ENCODE assay signal across 8 mouse cellular contexts in the genomic region with DNA sequence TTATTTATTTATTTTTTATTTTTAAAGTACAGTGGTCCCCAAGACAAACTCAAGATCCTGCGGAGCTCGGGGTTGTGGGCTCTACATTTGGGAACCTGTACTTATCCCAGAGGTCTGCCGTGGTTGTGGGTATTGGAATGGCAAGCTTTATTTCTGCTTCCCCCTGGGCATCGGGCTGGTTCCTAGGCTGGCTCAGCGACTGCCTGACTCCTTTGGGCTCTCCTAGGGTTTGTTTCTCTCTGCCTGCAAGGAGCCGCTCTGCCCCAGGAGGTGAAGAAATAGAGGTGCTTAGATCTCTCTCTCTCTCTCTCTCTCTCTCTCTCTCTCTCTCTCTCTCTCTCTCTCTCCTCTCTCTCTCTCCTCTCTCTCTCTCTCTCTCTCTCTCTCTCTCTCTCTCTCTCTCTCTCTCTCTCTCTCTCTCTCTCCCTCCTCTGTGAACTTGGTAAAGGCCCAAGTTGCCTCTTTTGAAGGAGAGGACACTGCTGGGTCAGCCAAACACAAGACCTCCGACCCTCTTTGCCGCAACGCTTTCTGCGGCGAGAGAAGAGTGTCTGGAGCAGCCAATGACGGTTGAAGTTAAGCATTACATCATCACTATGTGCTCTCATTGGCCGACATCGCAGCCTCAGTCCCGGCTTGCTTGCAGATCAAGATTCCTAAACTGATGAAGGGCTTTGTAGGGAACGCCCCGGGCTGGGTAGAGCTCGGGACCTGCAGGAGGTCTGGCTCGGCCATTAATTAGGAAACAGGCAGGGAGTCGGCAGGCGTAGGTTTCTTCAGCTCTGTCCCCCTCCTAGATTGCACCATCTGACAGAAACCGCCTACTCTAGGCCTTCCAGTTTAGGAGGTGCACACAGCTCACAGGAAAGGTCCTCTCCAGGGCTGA. TPM values are rescaled to one million over a fixed set of nuclear protein-coding genes. Genes with fewer than 3 reads are reported as not detected.
A peak's percentile ranks its signal among the peaks of the same experiment; 100 is the strongest.
DNase-seq lines count a peak whose midpoint lies in the region; TF ChIP-seq lines count a peak whose summit lies in the region.

No protein-coding gene starts in this region.

- H3K27ac ChIP-seq in cortical plate, adult 2 months (ENCODE audit: insufficient read depth, low read length), result peak overlapping the region; percentile 74
- peak overlapping the region; percentile 87 for H3K27ac ChIP-seq in left cerebral cortex, adult 2 months

- peak; percentile 18 to 26 for DNase-seq in adrenal gland, adult 18-20 months (ENCODE audit: low spot score in 2 of 2)
- peak; percentile 42 for DNase-seq in gastrocnemius, postnatal 14 days
- peak; percentile 57 for DNase-seq in hindlimb bud, embryonic 11.5 days (ENCODE audit: extremely low spot score, low read depth, low spot score)
- DNase-seq in left cerebral cortex, adult 2 months (ENCODE audit: extremely low spot score in 1 of 2, low spot score in 2 of 2), result peak in 1 of 2 experiments; percentile 72
- peak; percentile 59 for DNase-seq in lung, postnatal 36 days
- peak; percentile 87 for DNase-seq in right cerebral cortex, adult 18-20 months
- DNase-seq in spleen, postnatal 4 days (ENCODE audit: low spot score in 2 of 2), result no peak

- peaks cover 5% of the 10 kb centered on the region; the same call in 1 of the 2 replicates for H3K4me1 ChIP-seq in cortical plate, adult 2 months (ENCODE audit: control insufficient read depth, insufficient read depth, low read length)

- intact Hi-C loops in gastrocnemius, postnatal 14 days (cut with DNase I; ENCODE audit: low total_unique reads), result no loop called here
- intact Hi-C loops in left cerebral cortex, adult 2 months (cut with DNase I), result no loop called here

- TF ChIP-seq POLR2A in cortical plate, adult 2 months (IDR thresholded peaks at IDR 0.05; ENCODE audit: extremely low read depth, insufficient read depth, low read length), result peak; percentile 86

- no peak for TF ChIP-seq CTCF in cortical plate, adult 2 months (IDR thresholded peaks at IDR 0.05; ENCODE audit: extremely low read depth, insufficient read depth, low read length)
- TF ChIP-seq CTCF in left cerebral cortex, adult 2 months (IDR thresholded peaks at IDR 0.05), result no peak

- peak overlapping the region; percentile 1; the same call in 1 of the 2 replicates for H3K4me3 ChIP-seq in cortical plate, adult 2 months (ENCODE audit: insufficient read depth, low read length)
- peak overlapping the region; percentile 30 for H3K4me3 ChIP-seq in left cerebral cortex, adult 2 months

RNA-seq across cellular contexts. Expression of gene Calm1, which starts 42.9 kb away (rescaled TPM):
- total RNA-seq in adrenal gland, adult 18-20 months (2021), result 100 to 1,000 TPM; 397 to 428 TPM
- 1,823 and 1,842 TPM in 2 replicates for polyA plus RNA-seq in cortical plate, adult 2 months (2012; rRNA removed)
- total RNA-seq in gastrocnemius, postnatal 14 days (2021), result 100 to 1,000 TPM; 380 to 427 TPM
- 1,000 to 10,000 TPM; 2,238 to 2,247 TPM for total RNA-seq in left cerebral cortex, adult 2 months (2021)

Comparison
In these comparisons a context has a peak if more than half of its experiments do, and no peak if none do; other contexts are left out.
1. DNase-seq: peak in adrenal gland, adult 18-20 months (2 of 2), gastrocnemius, postnatal 14 days (single experiment), hindlimb bud, embryonic 11.5 days (single experiment), lung, postnatal 36 days (single experiment) and right cerebral cortex, adult 18-20 months (single experiment); none in spleen, postnatal 4 days (0 of 2).
2. RNA of gene Calm1, which starts 42.9 kb away (total RNA-seq): 2,238 to 2,247 TPM in left cerebral cortex, adult 2 months; 397 to 428 TPM in adrenal gland, adult 18-20 months and 380 to 427 TPM in gastrocnemius, postnatal 14 days; every median in the first group is over 4 times any median in the second.